Mouse (Mus musculus) heart, embryonic 16.5 days (tissue): ENCODE measurements around the gene Xiap. TPM values are rescaled to one million over a fixed set of nuclear protein-coding genes. Genes with fewer than 3 reads are reported as not detected.

ENCODE experiments used
- ATAC-seq: fragments of 200-750 bp; cut with Nextera tagmentation; replicated peaks from 2 replicates; pipeline ENCODE4 v1.8.0; 2017; ENCODE audit warnings: moderate number of reproducible peaks; ENCODE audit not compliant: insufficient read depth, low FRiP score; ENCODE audit errors: extremely low read depth
- H3K27ac ChIP-seq: fragments of 300-500 bp; sonication (generic); 2 replicates; pipeline ENCODE4 v1.5.1; 2014; ENCODE audit warnings: mild to moderate bottlenecking, low read length, control low read depth, moderate library complexity
- H3K27me3 ChIP-seq: fragments of 300-500 bp; sonication (generic); 2 replicates; pipeline ENCODE4 v1.6.1; 2014; ENCODE audit warnings: low read length, mixed read lengths; ENCODE audit not compliant: control insufficient read depth, insufficient read depth
- H3K36me3 ChIP-seq: fragments of 300-500 bp; sonication (generic); 2 replicates; pipeline ENCODE4 v1.6.1; 2014; ENCODE audit not compliant: control insufficient read depth, insufficient read depth
- H3K4me1 ChIP-seq: fragments of 300-500 bp; sonication (generic); 2 replicates; pipeline ENCODE4 v1.6.1; 2014; ENCODE audit warnings: low read length, mixed read lengths; ENCODE audit not compliant: control insufficient read depth, insufficient read depth
- H3K4me2 ChIP-seq: fragments of 300-500 bp; sonication (generic); 2 replicates; pipeline ENCODE4 v1.6.1; 2014; ENCODE audit warnings: low read depth, mild to moderate bottlenecking, control low read depth, low read length
- H3K4me3 ChIP-seq: fragments of 300-500 bp; sonication (generic); 2 replicates; pipeline ENCODE4 v1.5.1; 2014; ENCODE audit warnings: mild to moderate bottlenecking, control low read depth, low read length
- H3K9ac ChIP-seq: fragments of 300-500 bp; sonication (generic); 2 replicates; pipeline ENCODE4 v1.6.1; 2014; ENCODE audit warnings: low read length, control low read depth
- H3K9me3 ChIP-seq: fragments of 300-500 bp; sonication (generic); replicated peaks from 2 replicates; pipeline ENCODE4 v1.6.1; 2016; ENCODE audit warnings: low read length; ENCODE audit not compliant: control insufficient read depth
- WGBS: fragments of 180-500 bp; shearing (Covaris S2); extraction: QIAGEN DNeasy Blood & Tissue Kit; methylation state at CpG from one replicate; pipeline ENCODE4 v1.1.7; 2014; 5-methylcytosine and 5-hydroxymethylcytosine counted together
- polyA plus RNA-seq: library from polyadenylated mRNA; unstranded; fragments of >200 nt; fragmentation: Nextera tagmentation; extraction: Ambion mirVana; gene quantifications from 2 replicates; pipeline ENCODE4 v1.2.1, GENCODE M21; 2015

The Xiap gene
- polyA plus RNA-seq, 1 experiment from 2014 or later, result 9.7 TPM

- ATAC-seq, result peak; percentile 71
- H3K36me3 ChIP-seq, result no peaks in the 10 kb centered on the region
- peak overlapping the region; percentile 83 for H3K9ac ChIP-seq
- H3K4me1 ChIP-seq, result no peaks in the 10 kb centered on the region; the same call in none of the 2 replicates
- no peaks in the 10 kb centered on the region for H3K27me3 ChIP-seq
- no peaks in the 10 kb centered on the region for H3K9me3 ChIP-seq
- H3K4me2 ChIP-seq, result peak overlapping the region; percentile 67
- peak overlapping the region; percentile 72 for H3K4me3 ChIP-seq
- peak overlapping the region; percentile 95 for H3K27ac ChIP-seq
- WGBS, result 9% methylated on average over 17 of the region's 17 CpGs
Observed at GRCm38 (mm10) chrX:42151903-42152369, 92.5 kb downstream of the Xiap start.

- peak overlapping the region; percentile 66 for H3K27ac ChIP-seq
- H3K4me1 ChIP-seq, result no peaks in the 10 kb centered on the region; the same call in 1 of the 2 replicates
- H3K36me3 ChIP-seq, result no peaks in the 10 kb centered on the region
- H3K4me2 ChIP-seq, result peak overlapping the region; percentile 67
- no peak for ATAC-seq
- H3K27me3 ChIP-seq, result no peaks in the 10 kb centered on the region
- no peaks in the 10 kb centered on the region for H3K9me3 ChIP-seq
- peak overlapping the region; percentile 72 for H3K4me3 ChIP-seq
- no peak overlapping the region; the same call in 1 of the 2 replicates for H3K9ac ChIP-seq
- WGBS, result 11% methylated on average over 4 of the region's 4 CpGs
Observed at GRCm38 (mm10) chrX:42153056-42153455, 93.6 kb downstream of the Xiap start.

Other genes starting within 250 kb of the Xiap start
- 44.7 and 55.3 TPM in 2 replicates for gene Thoc2, start 139.0 kb upstream of the Xiap start, polyA plus RNA-seq
- gene Stag2, start 89.6 kb downstream of the Xiap start, polyA plus RNA-seq, result 31.3 and 32.3 TPM in 2 replicates